Mouse (Mus musculus) ES-Bruce4 (cell line): Measurements from ENCODE around the gene Gm6793.
A peak's percentile ranks its signal among the peaks of the same experiment; 100 is the strongest.

Source experiments
- CTCF ChIP-seq: IDR thresholded peaks from one replicate; pipeline ENCODE4 v1.8.1; 2011; ENCODE audit warnings: low read depth, low read length
- EP300 ChIP-seq: IDR thresholded peaks from 2 replicates; pipeline ENCODE4 v1.6.1; 2011; ENCODE audit warnings: low read depth, low read length; ENCODE audit not compliant: insufficient read depth
- POLR2A ChIP-seq: IDR thresholded peaks from one replicate; pipeline ENCODE4 v1.8.1; 2011; ENCODE audit warnings: low read length; ENCODE audit not compliant: insufficient read depth

DNA sequence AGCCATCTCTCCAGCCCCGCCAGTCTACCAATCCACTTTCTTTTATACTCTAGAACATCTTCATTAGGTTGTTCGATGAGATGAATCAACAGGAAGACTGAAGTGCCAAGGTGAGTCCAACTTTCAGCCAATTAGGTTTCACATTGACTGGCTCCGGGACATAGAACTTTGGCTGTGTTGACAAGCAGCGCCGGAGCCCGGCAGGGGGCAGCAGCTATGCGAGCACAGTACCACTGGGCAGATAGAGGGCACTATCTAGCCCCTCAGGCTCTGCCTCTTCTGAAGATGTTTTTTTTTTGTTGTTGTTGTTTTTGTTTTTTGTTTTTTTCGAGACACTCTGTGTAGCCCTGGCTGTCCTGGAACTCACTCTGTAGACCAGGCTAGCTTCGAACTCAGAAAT, 36.7 kb upstream of the Gm6793 start:
- TF ChIP-seq EP300, result no peak
- peak; percentile 72 for TF ChIP-seq CTCF
- no peak for TF ChIP-seq POLR2A
